Mouse (Mus musculus) olfactory bulb, adult 2 months (tissue): ENCODE results near the gene Esr1. TPM values are rescaled to one million over a fixed set of nuclear protein-coding genes. Genes with fewer than 3 reads are reported as not detected.

Experiments
- H3K27ac ChIP-seq: fragments of 200-500 bp; 2 replicates; pipeline ENCODE4 v1.5.1; 2012; ENCODE audit warnings: low read depth, low read length; ENCODE audit not compliant: insufficient read depth
- H3K4me1 ChIP-seq: fragments of 200-500 bp; 2 replicates; pipeline ENCODE4 v1.6.1; 2012; ENCODE audit warnings: low read length; ENCODE audit not compliant: control insufficient read depth, insufficient read depth
- H3K4me3 ChIP-seq: fragments of 200-500 bp; 2 replicates; pipeline ENCODE4 v1.5.1; 2012; ENCODE audit warnings: mild to moderate bottlenecking, low read depth, low read length, moderate library complexity; ENCODE audit not compliant: insufficient read depth
- CTCF ChIP-seq: fragments of 200-500 bp; IDR thresholded peaks from 2 replicates; pipeline ENCODE4 v1.5.1; 2012; ENCODE audit warnings: low read depth, mild to moderate bottlenecking, low read length, moderate library complexity; ENCODE audit not compliant: insufficient read depth
- POLR2A ChIP-seq: fragments of 200-500 bp; IDR thresholded peaks from 2 replicates; pipeline ENCODE4 v1.6.1; 2012; ENCODE audit warnings: mild to moderate bottlenecking, low read depth, low read length, moderate library complexity; ENCODE audit not compliant: insufficient read depth
- WGBS: fragments of 180-500 bp; shearing (Covaris S2); methylation state at CpG from one replicate; pipeline ENCODE4 v1.1.7; 2018; 5-methylcytosine and 5-hydroxymethylcytosine counted together
- polyA plus RNA-seq: library from polyadenylated mRNA; stranded (reverse); fragments of >200 nt; gene quantifications from 2 replicates; pipeline ENCODE4 v1.2.4, GENCODE M21; 2012; ENCODE audit warnings: low replicate concordance; ENCODE audit not compliant: missing spikeins, insufficient read depth, insufficient read length

Esr1 gene
- polyA plus RNA-seq, 1 experiment: not detected

GRCm38 (mm10) chr10:4776007-4776713, 164.8 kb downstream of the Esr1 start:
- 70% methylated on average over 6 of the region's 6 CpGs for WGBS
- H3K4me1 ChIP-seq: no peaks in the 10 kb centered on the region
- no peak for TF ChIP-seq CTCF
- no peak for TF ChIP-seq POLR2A
- H3K27ac ChIP-seq: no peak overlapping the region
- no peak overlapping the region for H3K4me3 ChIP-seq

DNA sequence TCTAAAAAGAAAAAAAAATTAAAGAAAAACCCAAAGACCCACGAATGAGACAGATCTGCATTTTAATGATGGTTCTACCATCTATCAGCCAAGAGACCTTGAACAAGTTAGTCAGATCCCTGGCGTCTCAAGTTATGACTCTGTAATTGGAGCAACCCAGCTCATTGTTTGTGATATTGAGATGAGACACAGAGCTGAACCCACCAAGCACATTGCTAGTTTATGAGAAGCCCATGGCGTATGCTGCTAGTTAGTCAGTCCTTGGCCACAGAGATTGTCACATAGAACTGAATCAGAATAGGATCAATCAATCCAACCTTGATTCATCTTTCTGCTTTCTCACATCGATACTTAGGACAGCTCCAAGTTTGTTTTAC, 165.3 kb downstream of the Esr1 start:
- WGBS: 83% methylated on average over 4 of the region's 4 CpGs
- H3K27ac ChIP-seq: no peak overlapping the region
- no peak overlapping the region for H3K4me3 ChIP-seq
- TF ChIP-seq POLR2A (no peak), CTCF (no peak)
- no peaks in the 10 kb centered on the region for H3K4me1 ChIP-seq

DNA sequence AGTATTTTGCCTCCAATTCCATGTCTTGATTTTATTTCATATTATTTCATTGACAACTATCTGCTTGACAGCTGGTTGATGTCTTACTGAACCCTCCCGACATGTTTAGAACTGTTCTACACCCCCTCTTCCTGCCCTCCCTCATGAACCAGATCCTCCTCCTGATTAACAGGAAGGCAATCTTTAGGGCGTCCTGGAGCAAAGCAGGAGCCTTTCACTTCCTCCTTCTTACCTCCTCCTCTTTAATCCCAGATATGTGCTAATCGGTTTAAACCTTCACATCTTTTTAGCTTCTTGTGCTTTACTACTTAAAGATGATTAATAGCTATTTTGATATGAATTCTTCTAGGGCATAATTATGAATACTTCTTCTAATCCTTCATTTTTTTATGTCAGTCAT, 166.6 kb downstream of the Esr1 start:
- H3K27ac ChIP-seq: no peak overlapping the region
- no peak for TF ChIP-seq POLR2A
- TF ChIP-seq CTCF: no peak
- no peaks in the 10 kb centered on the region for H3K4me1 ChIP-seq
- no peak overlapping the region for H3K4me3 ChIP-seq
- 75% methylated on average over 3 of the region's 3 CpGs for WGBS

DNA sequence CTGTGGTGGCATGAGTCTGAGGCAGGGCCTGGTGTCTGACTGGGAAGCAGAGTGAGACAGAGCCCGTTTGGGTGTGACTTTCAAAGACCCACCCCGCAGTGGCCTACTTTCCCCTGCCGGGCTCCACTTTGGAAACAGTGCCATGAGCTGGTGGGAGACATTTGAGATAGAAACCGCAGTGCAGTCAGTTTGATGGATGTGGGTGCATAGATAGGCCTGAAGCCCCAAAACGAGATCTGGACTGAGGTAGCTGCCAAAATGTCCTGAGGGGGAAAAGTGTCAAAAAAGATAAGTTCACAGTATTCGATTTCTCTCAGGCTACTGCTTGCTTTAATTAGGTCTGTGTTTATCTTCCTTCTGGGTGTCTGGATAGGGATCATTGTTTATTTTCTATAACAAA, 169.5 kb downstream of the Esr1 start:
- Histone ChIP-seq H3K27ac (no peak overlapping the region), H3K4me1 (no peaks in the 10 kb centered on the region), H3K4me3 (no peak overlapping the region)
- WGBS: 68% methylated on average over 6 of the region's 6 CpGs
- no peak for TF ChIP-seq POLR2A
- no peak for TF ChIP-seq CTCF

- Histone ChIP-seq H3K4me1 (no peaks in the 10 kb centered on the region), H3K27ac (no peak overlapping the region), H3K4me3 (no peak overlapping the region)
- no peak for TF ChIP-seq CTCF
- WGBS: 74% methylated on average over 5 of the region's 5 CpGs
Measured at GRCm38 (mm10) chr10:4787003-4787628, 175.7 kb downstream of the Esr1 start.

DNA sequence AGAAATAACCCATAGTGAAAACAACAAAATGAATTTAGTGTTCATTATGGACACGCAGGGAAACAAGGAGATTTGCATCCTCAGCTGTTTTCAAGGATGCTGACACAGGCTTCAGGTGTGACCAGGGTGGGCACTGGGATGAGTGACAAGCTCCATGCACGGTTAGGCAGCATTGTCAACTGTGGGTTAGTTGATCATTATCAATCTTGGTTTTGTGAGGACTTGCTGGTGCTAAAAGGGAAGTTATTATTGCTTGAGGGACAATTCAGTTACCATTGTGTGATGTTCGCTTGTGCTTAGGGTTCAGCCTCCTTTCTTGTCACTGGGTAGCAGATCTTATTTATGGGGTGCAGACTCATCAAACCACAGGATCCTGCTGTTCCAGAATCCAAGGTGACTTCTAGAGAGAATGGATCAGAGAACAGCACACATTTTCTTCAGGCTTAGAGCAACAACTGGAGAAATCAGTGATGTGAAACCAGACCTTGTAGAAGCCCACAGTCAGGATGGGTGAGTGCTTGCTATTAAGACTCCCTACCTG, 186.9 kb downstream of the Esr1 start:
- TF ChIP-seq POLR2A: no peak
- no peak for TF ChIP-seq CTCF
- Histone ChIP-seq H3K4me1 (no peaks in the 10 kb centered on the region), H3K27ac (no peak overlapping the region), H3K4me3 (no peak overlapping the region)
- 81% methylated on average over 3 of the region's 3 CpGs for WGBS

GRCm38 (mm10) chr10:4824366-4824765, 213.0 kb downstream of the Esr1 start:
- no peaks in the 10 kb centered on the region for H3K4me1 ChIP-seq
- 95% methylated on average over 5 of the region's 5 CpGs for WGBS
- TF ChIP-seq POLR2A (no peak), CTCF (no peak)
- no peak overlapping the region for H3K4me3 ChIP-seq
- no peak overlapping the region for H3K27ac ChIP-seq

DNA sequence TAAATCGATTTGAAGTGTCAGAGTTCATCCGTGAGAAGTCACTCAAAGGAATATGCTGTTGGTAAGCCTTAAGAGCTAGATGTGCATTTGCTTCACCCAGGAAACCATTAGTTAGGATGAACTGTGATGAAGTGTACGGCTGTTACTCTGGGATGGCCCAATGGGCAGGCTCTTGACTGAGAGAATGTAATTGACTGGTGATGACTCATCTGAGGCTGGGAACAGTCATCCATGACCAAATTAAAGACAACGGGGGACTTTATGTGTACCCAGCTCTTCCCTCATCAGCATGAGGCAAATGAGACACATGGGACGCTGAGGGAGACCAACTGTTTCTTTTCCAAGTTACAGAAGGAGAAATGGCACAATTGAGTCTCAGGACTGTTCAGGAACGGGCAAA, 219.2 kb downstream of the Esr1 start:
- no peak overlapping the region for H3K4me3 ChIP-seq
- H3K4me1 ChIP-seq: no peaks in the 10 kb centered on the region
- 75% methylated on average over 6 of the region's 6 CpGs for WGBS
- TF ChIP-seq CTCF: no peak
- TF ChIP-seq POLR2A: no peak
- no peak overlapping the region for H3K27ac ChIP-seq

GRCm38 (mm10) chr10:4838099-4838498, 226.7 kb downstream of the Esr1 start:
- H3K27ac ChIP-seq: no peak overlapping the region
- 75% methylated on average over 4 of the region's 4 CpGs for WGBS
- no peak overlapping the region for H3K4me3 ChIP-seq
- TF ChIP-seq POLR2A (no peak), CTCF (no peak)
- H3K4me1 ChIP-seq: no peaks in the 10 kb centered on the region

GRCm38 (mm10) chr10:4841039-4841438, 229.6 kb downstream of the Esr1 start:
- Histone ChIP-seq H3K4me3 (no peak overlapping the region), H3K4me1 (no peaks in the 10 kb centered on the region), H3K27ac (no peak overlapping the region)
- TF ChIP-seq CTCF (no peak), POLR2A (no peak)
